Mouse (Mus musculus): ENCODE measurements around the gene 4430402I18Rik. TPM values are rescaled to one million over a fixed set of nuclear protein-coding genes. Genes with fewer than 3 reads are reported as not detected.
A peak's percentile ranks its signal among the peaks of the same experiment; 100 is the strongest.

The 4430402I18Rik gene
- polyA plus RNA-seq, 1 experiment from 2014 or later, result 3.4 TPM

DNA sequence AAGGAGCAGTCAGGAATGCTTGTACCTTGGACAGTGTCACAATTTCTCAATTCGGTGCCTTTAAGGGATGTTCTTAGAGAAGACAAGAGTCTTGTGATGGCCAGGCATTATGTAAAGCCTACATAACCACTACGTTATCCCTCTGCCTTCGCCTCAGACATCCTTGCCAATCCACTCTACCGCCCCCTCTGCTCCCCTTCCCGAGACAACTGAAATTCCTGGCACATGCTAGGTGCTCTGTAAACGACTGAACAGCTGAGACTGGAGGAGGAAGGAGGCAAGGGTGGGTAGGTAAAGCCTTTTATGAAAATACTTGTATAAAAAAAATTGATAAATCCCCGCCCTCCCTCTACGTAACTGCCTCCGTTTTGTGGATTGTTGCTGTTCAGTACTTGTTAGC, 58.9 kb downstream of the 4430402I18Rik start:
- Histone ChIP-seq H3K9me3 (ENCODE audit: low read length) (no peaks in the 10 kb centered on the region), H3K4me3 (ENCODE audit: low read length) (no peak overlapping the region), H3K9ac (replicated peaks; ENCODE audit: low read length) (no peak overlapping the region), H3K4me2 (replicated peaks; ENCODE audit: low read depth, low read length) (no peak overlapping the region), H3K27ac (ENCODE audit: low read length) (no peak overlapping the region), H3K4me1 (ENCODE audit: insufficient read depth, low read length) (no peaks in the 10 kb centered on the region), H3K36me3 (ENCODE audit: insufficient read depth, low read length) (no peaks in the 10 kb centered on the region), H3K27me3 (ENCODE audit: insufficient read depth, low read length) (no peaks in the 10 kb centered on the region)
- no peak for ATAC-seq (ENCODE audit: low FRiP score, low TSS enrichment)
- 76% methylated on average over 9 of the region's 9 CpGs for WGBS

DNA sequence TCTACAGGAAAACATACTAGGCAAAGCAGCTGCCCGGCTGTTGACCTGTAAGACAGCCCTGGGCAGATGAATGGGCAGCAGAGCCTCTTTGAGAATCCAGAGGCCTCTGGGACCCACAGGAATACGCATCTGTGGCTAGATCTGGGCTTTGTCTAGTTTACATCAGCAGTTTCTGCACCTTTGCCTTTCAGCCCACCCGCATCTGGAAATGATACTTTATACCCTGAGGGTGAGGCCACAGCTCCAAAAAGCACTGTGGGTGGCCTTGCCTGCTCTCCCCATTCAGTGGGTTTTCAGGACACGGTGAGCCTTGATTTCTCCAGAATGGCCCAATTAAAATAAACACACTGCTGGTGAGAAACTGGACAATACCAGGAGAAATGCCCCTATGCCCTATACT, 59.4 kb downstream of the 4430402I18Rik start:
- no peak overlapping the region for H3K9ac ChIP-seq (replicated peaks; ENCODE audit: low read length)
- no peaks in the 10 kb centered on the region for H3K9me3 ChIP-seq (ENCODE audit: low read length)
- no peak for ATAC-seq (ENCODE audit: low FRiP score, low TSS enrichment)
- no peaks in the 10 kb centered on the region for H3K36me3 ChIP-seq (ENCODE audit: insufficient read depth, low read length)
- 60% methylated on average over 4 of the region's 4 CpGs for WGBS
- H3K27ac ChIP-seq (ENCODE audit: low read length), result no peak overlapping the region
- no peak overlapping the region for H3K4me3 ChIP-seq (ENCODE audit: low read length)
- H3K4me2 ChIP-seq (replicated peaks; ENCODE audit: low read depth, low read length), result no peak overlapping the region
- H3K4me1 ChIP-seq (ENCODE audit: insufficient read depth, low read length), result peaks cover 1% of the 10 kb centered on the region; the same call in 1 of the 2 replicates
- H3K27me3 ChIP-seq (ENCODE audit: insufficient read depth, low read length), result no peaks in the 10 kb centered on the region

DNA sequence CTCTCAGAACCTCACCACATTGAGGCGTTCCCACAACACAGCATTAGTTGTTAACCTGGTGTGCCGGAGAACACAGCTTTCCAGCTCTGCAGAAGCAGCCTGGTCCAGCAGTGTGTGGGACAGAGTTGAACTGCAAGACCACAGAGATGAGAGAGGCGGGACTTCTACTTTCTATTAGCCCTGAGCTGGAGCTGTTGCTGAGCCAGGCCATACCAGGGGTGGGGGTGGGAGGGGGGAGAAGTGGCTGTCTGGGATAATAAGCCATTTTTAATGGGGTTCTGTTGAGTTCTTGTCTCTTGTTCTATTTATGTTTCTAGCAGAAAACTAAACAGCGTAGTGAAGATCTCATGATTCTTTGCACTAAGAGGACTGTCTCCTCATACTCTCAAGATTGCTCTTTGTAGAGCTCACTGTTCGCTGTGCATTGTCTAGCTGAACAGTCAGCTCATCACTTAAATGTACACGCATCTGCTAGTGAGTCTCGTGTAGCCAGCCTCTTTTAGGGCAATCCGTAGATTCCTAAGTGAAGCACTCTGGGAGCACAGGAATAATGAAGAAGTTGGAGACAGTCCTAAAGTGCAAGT, 64.0 kb downstream of the 4430402I18Rik start:
- no peak for ATAC-seq (ENCODE audit: low FRiP score, low TSS enrichment)
- Histone ChIP-seq H3K4me3 (ENCODE audit: low read length) (no peak overlapping the region), H3K9me3 (ENCODE audit: low read length) (no peaks in the 10 kb centered on the region), H3K27me3 (ENCODE audit: insufficient read depth, low read length) (peaks cover 3% of the 10 kb centered on the region; the same call in 1 of the 2 replicates), H3K9ac (replicated peaks; ENCODE audit: low read length) (no peak overlapping the region), H3K4me1 (ENCODE audit: insufficient read depth, low read length) (peaks cover 13% of the 10 kb centered on the region), H3K27ac (ENCODE audit: low read length) (no peak overlapping the region), H3K4me2 (replicated peaks; ENCODE audit: low read depth, low read length) (no peak overlapping the region), H3K36me3 (ENCODE audit: insufficient read depth, low read length) (no peaks in the 10 kb centered on the region)
- 82% methylated on average over 8 of the region's 8 CpGs for WGBS

DNA sequence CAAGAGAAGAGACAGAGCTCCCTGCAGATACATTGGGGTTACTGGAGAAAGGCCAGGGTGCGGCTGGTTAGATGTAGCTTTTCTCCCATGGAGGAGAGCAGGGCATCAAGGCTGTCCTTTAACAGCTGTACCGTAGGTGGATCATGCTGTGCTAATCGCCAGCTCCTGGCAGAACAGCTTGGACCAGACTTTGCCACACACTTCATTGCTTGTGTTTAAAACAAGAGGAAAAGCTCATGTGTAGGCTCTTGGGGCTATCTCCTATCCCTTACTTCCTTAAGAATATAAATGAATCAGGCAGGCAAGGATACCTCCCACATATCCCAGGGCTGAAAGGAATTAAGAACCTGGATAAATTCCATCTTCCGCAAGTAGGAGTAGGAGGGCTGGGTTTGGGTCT, 64.8 kb downstream of the 4430402I18Rik start:
- H3K27ac ChIP-seq (ENCODE audit: low read length), result no peak overlapping the region
- ATAC-seq (ENCODE audit: low FRiP score, low TSS enrichment), result no peak
- H3K9me3 ChIP-seq (ENCODE audit: low read length), result no peaks in the 10 kb centered on the region
- H3K4me1 ChIP-seq (ENCODE audit: insufficient read depth, low read length), result peaks cover 13% of the 10 kb centered on the region
- H3K4me2 ChIP-seq (replicated peaks; ENCODE audit: low read depth, low read length), result no peak overlapping the region
- H3K9ac ChIP-seq (replicated peaks; ENCODE audit: low read length), result no peak overlapping the region
- no peak overlapping the region for H3K4me3 ChIP-seq (ENCODE audit: low read length)
- peaks cover 3% of the 10 kb centered on the region; the same call in 1 of the 2 replicates for H3K27me3 ChIP-seq (ENCODE audit: insufficient read depth, low read length)
- H3K36me3 ChIP-seq (ENCODE audit: insufficient read depth, low read length), result no peaks in the 10 kb centered on the region
- WGBS, result 73% methylated on average over 4 of the region's 4 CpGs

DNA sequence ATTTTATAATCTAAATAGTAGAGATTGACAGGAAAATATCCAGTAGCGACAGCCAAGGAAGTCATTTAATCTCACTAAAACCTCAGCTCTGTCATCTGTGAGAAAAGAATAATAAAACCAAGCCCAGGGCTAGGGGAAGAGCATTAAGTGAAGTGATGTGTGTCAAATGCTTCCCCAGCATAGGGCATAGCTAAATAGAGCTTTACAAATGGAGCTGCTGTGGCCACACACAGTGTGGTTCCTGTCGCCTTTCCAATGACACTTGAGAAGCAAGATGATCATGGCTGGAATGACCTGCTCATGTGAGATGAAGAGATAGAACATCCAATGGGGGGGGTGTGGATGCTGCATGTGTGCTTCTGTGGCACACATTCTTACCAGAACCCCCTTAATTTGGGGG, 65.5 kb downstream of the 4430402I18Rik start:
- Histone ChIP-seq H3K27ac (ENCODE audit: low read length) (no peak overlapping the region), H3K9ac (replicated peaks; ENCODE audit: low read length) (no peak overlapping the region), H3K27me3 (ENCODE audit: insufficient read depth, low read length) (peaks cover 3% of the 10 kb centered on the region; the same call in 1 of the 2 replicates), H3K36me3 (ENCODE audit: insufficient read depth, low read length) (no peaks in the 10 kb centered on the region), H3K4me1 (ENCODE audit: insufficient read depth, low read length) (peaks cover 13% of the 10 kb centered on the region), H3K9me3 (ENCODE audit: low read length) (no peaks in the 10 kb centered on the region), H3K4me2 (replicated peaks; ENCODE audit: low read depth, low read length) (no peak overlapping the region), H3K4me3 (ENCODE audit: low read length) (no peak overlapping the region)
- peak; percentile 80; the same call in 1 of the 2 replicates for ATAC-seq (ENCODE audit: low FRiP score, low TSS enrichment)
- WGBS, result 22% methylated on average over 2 of the region's 2 CpGs

DNA sequence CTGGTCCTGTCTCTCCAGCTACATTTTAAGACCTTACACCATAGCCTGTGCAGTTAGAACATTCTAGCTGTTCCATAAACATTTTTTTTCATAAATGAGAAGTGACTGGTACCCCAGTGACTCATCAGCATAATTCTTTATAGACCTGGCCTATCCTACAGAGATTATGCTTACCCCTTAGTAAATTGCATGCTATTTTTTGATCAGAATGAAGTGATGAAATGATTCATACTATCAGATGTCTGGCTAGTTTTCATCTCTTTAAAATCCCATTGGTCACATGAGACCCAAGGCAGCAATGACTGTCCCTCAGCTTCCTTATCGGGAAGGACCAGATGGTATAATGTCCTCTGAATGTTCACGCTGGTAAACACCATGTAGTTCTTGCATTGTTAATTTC, 66.8 kb downstream of the 4430402I18Rik start:
- Histone ChIP-seq H3K27ac (ENCODE audit: low read length) (no peak overlapping the region), H3K9me3 (ENCODE audit: low read length) (no peaks in the 10 kb centered on the region), H3K36me3 (ENCODE audit: insufficient read depth, low read length) (no peaks in the 10 kb centered on the region), H3K4me1 (ENCODE audit: insufficient read depth, low read length) (peaks cover 13% of the 10 kb centered on the region), H3K27me3 (ENCODE audit: insufficient read depth, low read length) (peaks cover 3% of the 10 kb centered on the region; the same call in 1 of the 2 replicates), H3K4me3 (ENCODE audit: low read length) (no peak overlapping the region), H3K4me2 (replicated peaks; ENCODE audit: low read depth, low read length) (no peak overlapping the region), H3K9ac (replicated peaks; ENCODE audit: low read length) (no peak overlapping the region)
- ATAC-seq (ENCODE audit: low FRiP score, low TSS enrichment), result no peak
- WGBS, result 86% methylated on average over 2 of the region's 2 CpGs

DNA sequence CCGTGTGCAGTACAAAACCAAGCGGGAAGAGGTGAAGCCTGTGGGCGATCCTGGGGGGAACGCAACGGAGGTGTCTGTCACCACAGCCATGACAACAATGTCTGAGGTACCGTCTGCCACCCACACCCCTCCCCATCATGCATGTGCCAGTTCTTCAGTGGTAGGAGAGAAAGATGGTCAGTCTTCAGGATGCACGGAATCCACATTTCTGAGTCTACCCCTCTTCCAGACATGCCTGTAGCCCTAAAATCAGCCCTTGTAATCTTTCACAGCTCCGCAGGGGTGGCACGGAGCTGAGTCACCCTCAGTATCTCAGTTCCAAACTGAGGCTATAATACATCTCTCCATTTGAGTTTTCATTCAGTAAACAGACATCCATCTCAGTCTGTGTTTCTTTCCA, 70.1 kb downstream of the 4430402I18Rik start:
- Histone ChIP-seq H3K36me3 (ENCODE audit: insufficient read depth, low read length) (no peaks in the 10 kb centered on the region), H3K9me3 (ENCODE audit: low read length) (no peaks in the 10 kb centered on the region), H3K27ac (ENCODE audit: low read length) (no peak overlapping the region), H3K4me3 (ENCODE audit: low read length) (no peak overlapping the region), H3K4me2 (replicated peaks; ENCODE audit: low read depth, low read length) (no peak overlapping the region), H3K4me1 (ENCODE audit: insufficient read depth, low read length) (peaks cover 5% of the 10 kb centered on the region), H3K9ac (replicated peaks; ENCODE audit: low read length) (no peak overlapping the region), H3K27me3 (ENCODE audit: insufficient read depth, low read length) (peaks cover 3% of the 10 kb centered on the region; the same call in 1 of the 2 replicates)
- ATAC-seq (ENCODE audit: low FRiP score, low TSS enrichment), result no peak
- 81% methylated on average over 9 of the region's 9 CpGs for WGBS

DNA sequence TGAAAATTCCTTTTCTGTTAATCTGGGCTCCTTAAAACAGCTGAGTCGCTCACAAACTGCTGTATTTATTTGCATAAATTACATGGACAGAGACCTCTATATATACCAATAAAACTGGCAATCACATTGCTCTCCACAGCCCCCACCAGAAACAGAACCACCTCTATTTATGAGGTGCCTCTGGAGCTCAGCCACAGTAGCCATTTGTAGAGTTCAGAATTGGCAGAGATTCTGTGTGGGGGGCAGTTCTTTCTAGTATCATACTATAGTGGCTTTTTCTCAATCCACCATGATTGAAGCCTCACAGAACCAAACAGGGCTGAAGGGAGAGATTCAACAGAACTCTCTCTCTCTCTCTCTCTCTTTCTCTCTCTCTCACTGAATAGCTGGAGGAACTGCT, 71.0 kb downstream of the 4430402I18Rik start:
- 53% methylated on average over 1 of the region's 1 CpGs for WGBS
- Histone ChIP-seq H3K9ac (replicated peaks; ENCODE audit: low read length) (no peak overlapping the region), H3K9me3 (ENCODE audit: low read length) (no peaks in the 10 kb centered on the region), H3K4me3 (ENCODE audit: low read length) (no peak overlapping the region), H3K27me3 (ENCODE audit: insufficient read depth, low read length) (peaks cover 3% of the 10 kb centered on the region; the same call in 1 of the 2 replicates), H3K27ac (ENCODE audit: low read length) (no peak overlapping the region), H3K4me1 (ENCODE audit: insufficient read depth, low read length) (no peaks in the 10 kb centered on the region), H3K36me3 (ENCODE audit: insufficient read depth, low read length) (no peaks in the 10 kb centered on the region), H3K4me2 (replicated peaks; ENCODE audit: low read depth, low read length) (no peak overlapping the region)
- no peak for ATAC-seq (ENCODE audit: low FRiP score, low TSS enrichment)

DNA sequence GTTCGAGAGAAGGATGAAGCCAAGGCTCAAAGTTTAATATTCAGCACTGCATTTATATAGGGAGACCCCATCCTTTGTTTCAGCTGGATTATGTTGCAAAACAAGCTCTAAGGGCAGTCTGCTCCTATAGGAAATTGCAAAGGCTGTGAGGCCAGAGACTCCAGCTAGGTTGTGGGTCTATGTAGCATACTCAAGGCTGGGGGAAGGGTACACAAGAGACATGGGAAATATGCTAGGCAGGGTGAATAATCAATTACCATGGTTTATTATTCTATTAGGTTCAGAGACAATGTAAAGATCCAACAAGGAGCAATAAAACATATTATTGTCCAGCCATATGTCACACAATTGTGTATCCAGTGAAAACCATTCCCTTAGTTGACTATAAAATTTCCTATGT, 75.7 kb downstream of the 4430402I18Rik start:
- Histone ChIP-seq H3K4me2 (replicated peaks; ENCODE audit: low read depth, low read length) (no peak overlapping the region), H3K9me3 (ENCODE audit: low read length) (no peaks in the 10 kb centered on the region), H3K9ac (replicated peaks; ENCODE audit: low read length) (no peak overlapping the region), H3K4me1 (ENCODE audit: insufficient read depth, low read length) (no peaks in the 10 kb centered on the region), H3K27me3 (ENCODE audit: insufficient read depth, low read length) (no peaks in the 10 kb centered on the region), H3K27ac (ENCODE audit: low read length) (no peak overlapping the region), H3K36me3 (ENCODE audit: insufficient read depth, low read length) (no peaks in the 10 kb centered on the region), H3K4me3 (ENCODE audit: low read length) (no peak overlapping the region)
- no peak for ATAC-seq (ENCODE audit: low FRiP score, low TSS enrichment)
- WGBS, result 97% methylated on average over 1 of the region's 1 CpGs

DNA sequence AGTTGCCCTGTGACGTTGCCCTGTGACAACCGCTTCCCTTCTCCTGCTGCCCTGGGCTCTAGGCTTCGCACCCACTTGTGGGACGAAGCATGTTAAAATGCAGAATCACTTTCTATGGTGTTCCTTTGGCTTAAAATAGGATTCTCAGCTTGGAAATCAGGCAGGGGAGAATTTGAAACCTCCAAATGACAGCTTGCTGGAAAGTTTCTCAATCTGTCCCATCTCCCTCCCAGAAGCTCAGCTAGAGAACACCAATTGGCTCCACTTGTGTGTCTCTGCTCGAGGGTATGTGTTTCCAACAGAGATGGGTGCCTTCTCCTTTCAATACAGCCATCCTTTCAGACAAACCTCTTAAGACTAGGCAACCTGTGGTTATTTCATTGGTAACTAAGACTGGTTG, 76.4 kb downstream of the 4430402I18Rik start:
- Histone ChIP-seq H3K27me3 (ENCODE audit: insufficient read depth, low read length) (no peaks in the 10 kb centered on the region), H3K9me3 (ENCODE audit: low read length) (no peaks in the 10 kb centered on the region), H3K4me2 (replicated peaks; ENCODE audit: low read depth, low read length) (no peak overlapping the region), H3K36me3 (ENCODE audit: insufficient read depth, low read length) (no peaks in the 10 kb centered on the region), H3K4me1 (ENCODE audit: insufficient read depth, low read length) (no peaks in the 10 kb centered on the region), H3K27ac (ENCODE audit: low read length) (no peak overlapping the region), H3K4me3 (ENCODE audit: low read length) (no peak overlapping the region), H3K9ac (replicated peaks; ENCODE audit: low read length) (no peak overlapping the region)
- ATAC-seq (ENCODE audit: low FRiP score, low TSS enrichment), result no peak
- 70% methylated on average over 5 of the region's 5 CpGs for WGBS

Data from kidney, embryonic 16.5 days (tissue).